19 mouse cellular contexts compared by ENCODE assay signal in the genomic region with DNA sequence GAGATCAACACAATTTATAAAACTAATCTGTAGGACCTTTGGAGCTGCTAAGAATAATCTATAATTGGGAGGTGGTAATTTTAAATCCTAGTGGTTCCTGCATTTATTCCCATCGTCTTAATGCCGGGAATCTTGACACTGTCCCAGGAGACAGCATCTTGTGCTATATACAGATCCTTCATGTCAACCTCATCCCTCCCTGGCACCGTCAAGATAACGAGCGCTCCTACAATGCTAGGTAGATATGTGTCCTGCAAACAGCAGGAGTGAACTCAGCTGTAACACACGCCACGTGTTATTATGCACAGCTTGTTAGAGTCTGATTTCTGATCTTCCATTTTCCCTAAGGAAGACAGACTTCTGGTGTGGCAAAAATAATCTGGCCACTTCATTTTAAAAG.
A peak's percentile ranks its signal among the peaks of the same experiment; 100 is the strongest.
DNase-seq lines count a peak whose midpoint lies in the region; ATAC-seq lines count a peak whose summit lies in the region.
"Had no signal": no experiment of that assay in that cellular context is flagged by ENCODE, and none has a peak within 500 bp of the region (broad histone marks: within the 10 kb centered on the region; RNA-seq: fewer than 3 reads in every experiment).

No protein-coding gene starts in this region.

- H3K27ac ChIP-seq in hindbrain, embryonic 14.5 days = 0 out of 2 replicates have a peak overlapping the region, but pooled peaks have one; percentile 9
- H3K27ac ChIP-seq in hindbrain, embryonic 10.5 days = no peak overlapping the region
- 0 out of 2 replicates have a peak overlapping the region, but pooled peaks have one; percentile 37 for H3K27ac ChIP-seq in midbrain, embryonic 14.5 days (replicated peaks; ENCODE audit: low read depth, low read length)
- no peak overlapping the region for H3K27ac ChIP-seq in midbrain, embryonic 10.5 days (replicated peaks)
- no peak overlapping the region for H3K27ac ChIP-seq in midbrain, embryonic 16.5 days (ENCODE audit: low read length)
- H3K27ac ChIP-seq: forebrain, embryonic 10.5 days; forebrain, embryonic 13.5 days had no signal

- no peaks in the 10 kb centered on the region for H3K36me3 ChIP-seq in hindbrain, embryonic 14.5 days (replicated peaks; ENCODE audit: control insufficient read depth, insufficient read depth)
- H3K36me3 ChIP-seq in hindbrain, embryonic 10.5 days = no peaks in the 10 kb centered on the region
- no peaks in the 10 kb centered on the region for H3K36me3 ChIP-seq in midbrain, embryonic 14.5 days (ENCODE audit: control insufficient read depth, insufficient read depth, low read length)
- no peaks in the 10 kb centered on the region for H3K36me3 ChIP-seq in midbrain, embryonic 10.5 days
- no peaks in the 10 kb centered on the region for H3K36me3 ChIP-seq in midbrain, embryonic 16.5 days (ENCODE audit: control insufficient read depth, insufficient read depth, low read length)
- H3K36me3 ChIP-seq: forebrain, embryonic 10.5 days had no signal

- 0 out of 2 replicates have a peak, but pooled peaks have one; percentile 9 for ATAC-seq in frontal cortex, adult (ENCODE audit: low TSS enrichment)
- no peak; the same call in 1 of the 2 replicates for ATAC-seq in hindbrain, embryonic 14.5 days (ENCODE audit: low FRiP score)
- no peak for ATAC-seq in midbrain, embryonic 14.5 days (ENCODE audit: low FRiP score, low TSS enrichment)
- ATAC-seq in midbrain, embryonic 16.5 days = peak; percentile 60; the same call in 1 of the 2 replicates
- ATAC-seq: activated CD4-positive, CD25-positive, alpha-beta regulatory T cell, adult 4 months; forebrain, embryonic 13.5 days; forebrain, embryonic 16.5 days had no signal

- no peak overlapping the region for H3K4me3 ChIP-seq in hindbrain, embryonic 14.5 days (replicated peaks; ENCODE audit: low read length)
- H3K4me3 ChIP-seq in hindbrain, embryonic 10.5 days = no peak overlapping the region
- H3K4me3 ChIP-seq in midbrain, embryonic 14.5 days (replicated peaks; ENCODE audit: low read depth, low read length) = no peak overlapping the region
- no peak overlapping the region for H3K4me3 ChIP-seq in midbrain, embryonic 10.5 days
- H3K4me3 ChIP-seq in midbrain, embryonic 16.5 days (ENCODE audit: low read depth, low read length) = no peak overlapping the region
- H3K4me3 ChIP-seq: forebrain, embryonic 10.5 days; forebrain, embryonic 13.5 days had no signal

- no peaks in the 10 kb centered on the region for H3K27me3 ChIP-seq in hindbrain, embryonic 14.5 days (ENCODE audit: control insufficient read depth, insufficient read depth, low read length)
- H3K27me3 ChIP-seq in hindbrain, embryonic 10.5 days (ENCODE audit: insufficient read depth, poor library complexity, severe bottlenecking) = no peaks in the 10 kb centered on the region
- H3K27me3 ChIP-seq in midbrain, embryonic 14.5 days (ENCODE audit: control insufficient read depth, insufficient read depth, low read length) = no peaks in the 10 kb centered on the region
- no peaks in the 10 kb centered on the region for H3K27me3 ChIP-seq in midbrain, embryonic 10.5 days (ENCODE audit: low read depth, poor library complexity, severe bottlenecking)
- H3K27me3 ChIP-seq in midbrain, embryonic 16.5 days (ENCODE audit: control insufficient read depth, insufficient read depth, low read depth, low read length) = no peaks in the 10 kb centered on the region
- H3K27me3 ChIP-seq: forebrain, embryonic 13.5 days had no signal

- no peak overlapping the region for H3K9ac ChIP-seq in hindbrain, embryonic 14.5 days
- no peak overlapping the region for H3K9ac ChIP-seq in midbrain, embryonic 14.5 days (replicated peaks; ENCODE audit: low read length)
- H3K9ac ChIP-seq in midbrain, embryonic 16.5 days (ENCODE audit: low read depth, low read length) = no peak overlapping the region
- H3K9ac ChIP-seq: forebrain, embryonic 13.5 days had no signal

- DNase-seq in frontal cortex, adult 2 months (ENCODE audit: extremely low spot score in 1 of 2, low spot score in 1 of 2) = no peak
- DNase-seq in hindbrain, embryonic 14.5 days (ENCODE audit: low spot score) = no peak
- no peak for DNase-seq in hindbrain, embryonic 10.5 days (ENCODE audit: low spot score)
- DNase-seq in midbrain, embryonic 14.5 days = peak; percentile 58
- no peak for DNase-seq in midbrain, embryonic 10.5 days (ENCODE audit: low spot score)
- no peak for DNase-seq in gastrocnemius, postnatal 25 days
- DNase-seq: adrenal gland, adult 8-10 months; adrenal gland, postnatal 25 days; cerebellum, adult 18-20 months; cerebellum, adult 9-10 months; cerebellum, postnatal 14 days; heart, adult 11 months had no signal

- no peak overlapping the region for H3K4me2 ChIP-seq in hindbrain, embryonic 14.5 days (replicated peaks)
- no peak overlapping the region for H3K4me2 ChIP-seq in midbrain, embryonic 14.5 days (ENCODE audit: low read length)
- H3K4me2 ChIP-seq in midbrain, embryonic 16.5 days (ENCODE audit: low read length) = no peak overlapping the region
- H3K4me2 ChIP-seq: forebrain, embryonic 13.5 days; heart, embryonic 11.5 days had no signal

- 35% methylated on average over 7 of the region's 7 CpGs for WGBS in hindbrain, embryonic 14.5 days
- 83% methylated on average over 7 of the region's 7 CpGs for WGBS in hindbrain, embryonic 10.5 days
- WGBS in midbrain, embryonic 14.5 days = 27% methylated on average over 7 of the region's 7 CpGs
- 90% methylated on average over 7 of the region's 7 CpGs for WGBS in midbrain, embryonic 10.5 days
- WGBS in midbrain, embryonic 16.5 days = 33% methylated on average over 7 of the region's 7 CpGs

- H3K9me3 ChIP-seq in hindbrain, embryonic 14.5 days (ENCODE audit: control insufficient read depth, low read length) = no peaks in the 10 kb centered on the region
- no peaks in the 10 kb centered on the region for H3K9me3 ChIP-seq in hindbrain, embryonic 10.5 days
- no peaks in the 10 kb centered on the region for H3K9me3 ChIP-seq in midbrain, embryonic 14.5 days (ENCODE audit: control insufficient read depth, low read length)
- H3K9me3 ChIP-seq in midbrain, embryonic 10.5 days (replicated peaks) = no peaks in the 10 kb centered on the region
- H3K9me3 ChIP-seq in midbrain, embryonic 16.5 days (replicated peaks; ENCODE audit: control insufficient read depth, low read length, poor library complexity, severe bottlenecking) = no peaks in the 10 kb centered on the region
- H3K9me3 ChIP-seq: forebrain, embryonic 10.5 days; forebrain, embryonic 13.5 days had no signal

- peaks cover 10% of the 10 kb centered on the region; the same call in 1 of the 2 replicates for H3K4me1 ChIP-seq in hindbrain, embryonic 14.5 days (replicated peaks; ENCODE audit: control insufficient read depth, insufficient read depth, low read length)
- H3K4me1 ChIP-seq in hindbrain, embryonic 10.5 days (replicated peaks) = peaks cover 7% of the 10 kb centered on the region
- H3K4me1 ChIP-seq in midbrain, embryonic 14.5 days (ENCODE audit: control insufficient read depth, insufficient read depth, low read length) = 0 out of 2 replicates have a peak, but pooled peaks cover 5% of the 10 kb centered on the region
- 0 out of 2 replicates have a peak, but pooled peaks cover 9% of the 10 kb centered on the region for H3K4me1 ChIP-seq in midbrain, embryonic 10.5 days
- H3K4me1 ChIP-seq in midbrain, embryonic 16.5 days (ENCODE audit: control insufficient read depth, insufficient read depth, low read length) = peaks cover 3% of the 10 kb centered on the region; the same call in 1 of the 2 replicates
- H3K4me1 ChIP-seq: forebrain, embryonic 13.5 days had no signal

Comparison
In these comparisons a context has a peak if more than half of its experiments do, and no peak if none do; other contexts are left out.
1. ATAC-seq: peak in frontal cortex, adult (single experiment) and midbrain, embryonic 16.5 days (single experiment); none in hindbrain, embryonic 14.5 days (single experiment) and midbrain, embryonic 14.5 days (single experiment).
2. H3K27ac ChIP-seq: peak in hindbrain, embryonic 14.5 days (single experiment) and midbrain, embryonic 14.5 days (single experiment); none in hindbrain, embryonic 10.5 days (single experiment), midbrain, embryonic 10.5 days (single experiment) and midbrain, embryonic 16.5 days (single experiment).